Mouse (Mus musculus): ENCODE measurements around the gene Vps37c. TPM values are rescaled to one million over a fixed set of nuclear protein-coding genes. Genes with fewer than 3 reads are reported as not detected.
A peak's percentile ranks its signal among the peaks of the same experiment; 100 is the strongest.

Gene Vps37c
- polyA plus RNA-seq, 1 experiment from 2014 or later: 21.9 TPM

GRCm38 (mm10) chr19:10677915-10678771 is 10.4 kb upstream of the Vps37c start, which contains the start of gene Pga5:
Pga5 (minus strand) TSS chr19:10678071.
- Histone ChIP-seq H3K27ac (ENCODE audit: low read depth, low read length) (no peak within 1 kb of the TSS), H3K9ac (ENCODE audit: low read depth, low read length) (no peak within 1 kb of the TSS), H3K27me3 (ENCODE audit: control insufficient read depth, insufficient read depth, low read length) (peaks cover 2% of the 10 kb centered on the region; the same call in 1 of the 2 replicates), H3K4me1 (ENCODE audit: control insufficient read depth, insufficient read depth, low read length) (no peaks in the 10 kb centered on the region), H3K4me2 (no peak within 1 kb of the TSS), H3K9me3 (replicated peaks; ENCODE audit: control insufficient read depth, low read length) (no peaks in the 10 kb centered on the region), H3K4me3 (ENCODE audit: low read depth, low read length) (no peak within 1 kb of the TSS), H3K36me3 (ENCODE audit: control insufficient read depth, insufficient read depth, low read length) (no peaks in the 10 kb centered on the region)
- no peak for ATAC-seq (replicated peaks; ENCODE audit: insufficient number of reproducible peaks, low FRiP score, low TSS enrichment)
- WGBS (ENCODE audit: insufficient replicate concordance): 24% methylated on average over 6 of the region's 6 CpGs

- no peaks in the 10 kb centered on the region for H3K36me3 ChIP-seq (ENCODE audit: control insufficient read depth, insufficient read depth, low read length)
- no peak overlapping the region for H3K9ac ChIP-seq (ENCODE audit: low read depth, low read length)
- no peak overlapping the region for H3K27ac ChIP-seq (ENCODE audit: low read depth, low read length)
- ATAC-seq (replicated peaks; ENCODE audit: insufficient number of reproducible peaks, low FRiP score, low TSS enrichment): no peak
- H3K4me2 ChIP-seq: no peak overlapping the region
- WGBS (ENCODE audit: insufficient replicate concordance): 76% methylated on average over 1 of the region's 1 CpGs
- no peak overlapping the region for H3K4me3 ChIP-seq (ENCODE audit: low read depth, low read length)
- peaks cover 2% of the 10 kb centered on the region; the same call in 1 of the 2 replicates for H3K27me3 ChIP-seq (ENCODE audit: control insufficient read depth, insufficient read depth, low read length)
- H3K9me3 ChIP-seq (replicated peaks; ENCODE audit: control insufficient read depth, low read length): no peaks in the 10 kb centered on the region
- no peaks in the 10 kb centered on the region for H3K4me1 ChIP-seq (ENCODE audit: control insufficient read depth, insufficient read depth, low read length)
These were observed 9.8 kb upstream of the Vps37c start for GRCm38 (mm10) chr19:10678772-10679067.

GRCm38 (mm10) chr19:10681571-10681970 is 7.0 kb upstream of the Vps37c start:
- Histone ChIP-seq H3K27ac (ENCODE audit: low read depth, low read length) (no peak overlapping the region), H3K4me2 (no peak overlapping the region), H3K4me3 (ENCODE audit: low read depth, low read length) (no peak overlapping the region), H3K9ac (ENCODE audit: low read depth, low read length) (no peak overlapping the region), H3K27me3 (ENCODE audit: control insufficient read depth, insufficient read depth, low read length) (peaks cover 2% of the 10 kb centered on the region; the same call in 1 of the 2 replicates), H3K9me3 (replicated peaks; ENCODE audit: control insufficient read depth, low read length) (no peaks in the 10 kb centered on the region), H3K4me1 (ENCODE audit: control insufficient read depth, insufficient read depth, low read length) (no peaks in the 10 kb centered on the region), H3K36me3 (ENCODE audit: control insufficient read depth, insufficient read depth, low read length) (no peaks in the 10 kb centered on the region)
- WGBS (ENCODE audit: insufficient replicate concordance): 62% methylated on average over 4 of the region's 4 CpGs
- no peak for ATAC-seq (replicated peaks; ENCODE audit: insufficient number of reproducible peaks, low FRiP score, low TSS enrichment)

- Histone ChIP-seq H3K9me3 (replicated peaks; ENCODE audit: control insufficient read depth, low read length) (no peaks in the 10 kb centered on the region), H3K4me1 (ENCODE audit: control insufficient read depth, insufficient read depth, low read length) (peaks cover 16% of the 10 kb centered on the region; the same call in 1 of the 2 replicates), H3K27me3 (ENCODE audit: control insufficient read depth, insufficient read depth, low read length) (peaks cover 2% of the 10 kb centered on the region; the same call in 1 of the 2 replicates), H3K4me3 (ENCODE audit: low read depth, low read length) (no peak overlapping the region), H3K9ac (ENCODE audit: low read depth, low read length) (no peak overlapping the region), H3K36me3 (ENCODE audit: control insufficient read depth, insufficient read depth, low read length) (no peaks in the 10 kb centered on the region), H3K4me2 (no peak overlapping the region), H3K27ac (ENCODE audit: low read depth, low read length) (no peak overlapping the region)
- WGBS (ENCODE audit: insufficient replicate concordance): 79% methylated on average over 9 of the region's 9 CpGs
- ATAC-seq (replicated peaks; ENCODE audit: insufficient number of reproducible peaks, low FRiP score, low TSS enrichment): no peak
These were observed 3.5 kb upstream of the Vps37c start for GRCm38 (mm10) chr19:10685081-10685480.

GRCm38 (mm10) chr19:10685727-10686126 is 2.8 kb upstream of the Vps37c start:
- Histone ChIP-seq H3K27ac (ENCODE audit: low read depth, low read length) (no peak overlapping the region), H3K4me3 (ENCODE audit: low read depth, low read length) (no peak overlapping the region), H3K36me3 (ENCODE audit: control insufficient read depth, insufficient read depth, low read length) (no peaks in the 10 kb centered on the region), H3K9me3 (replicated peaks; ENCODE audit: control insufficient read depth, low read length) (no peaks in the 10 kb centered on the region), H3K9ac (ENCODE audit: low read depth, low read length) (no peak overlapping the region), H3K4me2 (no peak overlapping the region), H3K4me1 (ENCODE audit: control insufficient read depth, insufficient read depth, low read length) (peaks cover 18% of the 10 kb centered on the region; the same call in 1 of the 2 replicates), H3K27me3 (ENCODE audit: control insufficient read depth, insufficient read depth, low read length) (peaks cover 2% of the 10 kb centered on the region; the same call in 1 of the 2 replicates)
- 65% methylated on average over 2 of the region's 2 CpGs for WGBS (ENCODE audit: insufficient replicate concordance)
- ATAC-seq (replicated peaks; ENCODE audit: insufficient number of reproducible peaks, low FRiP score, low TSS enrichment): no peak

- no peak for ATAC-seq (replicated peaks; ENCODE audit: insufficient number of reproducible peaks, low FRiP score, low TSS enrichment)
- H3K27ac ChIP-seq (ENCODE audit: low read depth, low read length): peak overlapping the region; percentile 94
- H3K36me3 ChIP-seq (ENCODE audit: control insufficient read depth, insufficient read depth, low read length): no peaks in the 10 kb centered on the region
- peak overlapping the region; percentile 90 for H3K9ac ChIP-seq (ENCODE audit: low read depth, low read length)
- H3K4me1 ChIP-seq (ENCODE audit: control insufficient read depth, insufficient read depth, low read length): peaks cover 27% of the 10 kb centered on the region
- H3K9me3 ChIP-seq (replicated peaks; ENCODE audit: control insufficient read depth, low read length): no peaks in the 10 kb centered on the region
- H3K27me3 ChIP-seq (ENCODE audit: control insufficient read depth, insufficient read depth, low read length): no peaks in the 10 kb centered on the region
- peak overlapping the region; percentile 71 for H3K4me2 ChIP-seq
- WGBS (ENCODE audit: insufficient replicate concordance): 62% methylated on average over 5 of the region's 5 CpGs
- peak overlapping the region; percentile 74 for H3K4me3 ChIP-seq (ENCODE audit: low read depth, low read length)
These were observed 1.1 kb downstream of the Vps37c start for GRCm38 (mm10) chr19:10689470-10690166.

GRCm38 (mm10) chr19:10690336-10690735 is 1.8 kb downstream of the Vps37c start:
- Histone ChIP-seq H3K4me2 (peak overlapping the region; percentile 71), H3K36me3 (ENCODE audit: control insufficient read depth, insufficient read depth, low read length) (no peaks in the 10 kb centered on the region), H3K9ac (ENCODE audit: low read depth, low read length) (no peak overlapping the region), H3K9me3 (replicated peaks; ENCODE audit: control insufficient read depth, low read length) (no peaks in the 10 kb centered on the region), H3K4me3 (ENCODE audit: low read depth, low read length) (no peak overlapping the region; the same call in 1 of the 2 replicates), H3K27ac (ENCODE audit: low read depth, low read length) (peak overlapping the region; percentile 94; the same call in 1 of the 2 replicates), H3K27me3 (ENCODE audit: control insufficient read depth, insufficient read depth, low read length) (no peaks in the 10 kb centered on the region), H3K4me1 (ENCODE audit: control insufficient read depth, insufficient read depth, low read length) (peaks cover 29% of the 10 kb centered on the region)
- ATAC-seq (replicated peaks; ENCODE audit: insufficient number of reproducible peaks, low FRiP score, low TSS enrichment): no peak
- WGBS (ENCODE audit: insufficient replicate concordance): 54% methylated on average over 3 of the region's 3 CpGs

GRCm38 (mm10) chr19:10691121-10691520 is 2.6 kb downstream of the Vps37c start:
- H3K9ac ChIP-seq (ENCODE audit: low read depth, low read length): no peak overlapping the region
- 85% methylated on average over 4 of the region's 4 CpGs for WGBS (ENCODE audit: insufficient replicate concordance)
- no peak for ATAC-seq (replicated peaks; ENCODE audit: insufficient number of reproducible peaks, low FRiP score, low TSS enrichment)
- H3K4me3 ChIP-seq (ENCODE audit: low read depth, low read length): no peak overlapping the region
- H3K9me3 ChIP-seq (replicated peaks; ENCODE audit: control insufficient read depth, low read length): no peaks in the 10 kb centered on the region
- H3K36me3 ChIP-seq (ENCODE audit: control insufficient read depth, insufficient read depth, low read length): no peaks in the 10 kb centered on the region
- H3K4me1 ChIP-seq (ENCODE audit: control insufficient read depth, insufficient read depth, low read length): peaks cover 34% of the 10 kb centered on the region
- H3K4me2 ChIP-seq: no peak overlapping the region
- H3K27ac ChIP-seq (ENCODE audit: low read depth, low read length): no peak overlapping the region
- no peaks in the 10 kb centered on the region for H3K27me3 ChIP-seq (ENCODE audit: control insufficient read depth, insufficient read depth, low read length)
